Mouse (Mus musculus): ENCODE data around the gene Tcf20. TPM values are rescaled to one million over a fixed set of nuclear protein-coding genes. Genes with fewer than 3 reads are reported as not detected.

Gene Tcf20
- polyA plus RNA-seq, 1 experiment = 20.0 TPM

- no peak overlapping the region for H3K27ac ChIP-seq (ENCODE audit: insufficient read depth, low read depth, low read length)
- H3K4me3 ChIP-seq (ENCODE audit: low read depth, low read length) = no peak overlapping the region
- TF ChIP-seq CTCF (IDR thresholded peaks at IDR 0.05; ENCODE audit: extremely low read depth, insufficient read length, insufficient replicate concordance, low read depth, low read length) (no peak), POLR2A (IDR thresholded peaks at IDR 0.05; ENCODE audit: low read depth, low read length) (no peak)
- 67% methylated on average over 9 of the region's 9 CpGs for whole genome bisulfite sequencing
- H3K27me3 ChIP-seq (ENCODE audit: control insufficient read depth, insufficient read depth, low read length) = peaks cover 10% of the 10 kb centered on the region; the same call in 1 of the 2 replicates
- no peaks in the 10 kb centered on the region for H3K36me3 ChIP-seq (ENCODE audit: control insufficient read depth, insufficient read depth, low read length)
- H3K4me1 ChIP-seq (ENCODE audit: control insufficient read depth, insufficient read depth, insufficient read length, low read length) = peaks cover 5% of the 10 kb centered on the region
Observed at GRCm38 (mm10) chr15:82983416-82984026, 4.2 kb downstream of the Tcf20 start.

GRCm38 (mm10) chr15:82982724-82983415, 4.8 kb downstream of the Tcf20 start:
- no peak for TF ChIP-seq CTCF (IDR thresholded peaks at IDR 0.05; ENCODE audit: extremely low read depth, insufficient read length, insufficient replicate concordance, low read depth, low read length)
- WGBS = 42% methylated on average over 18 of the region's 18 CpGs

GRCm38 (mm10) chr15:82981676-82982520, 5.8 kb downstream of the Tcf20 start:
- no peaks in the 10 kb centered on the region for H3K36me3 ChIP-seq (ENCODE audit: control insufficient read depth, insufficient read depth, low read length)
- TF ChIP-seq POLR2A (IDR thresholded peaks at IDR 0.05; ENCODE audit: low read depth, low read length) (no peak), CTCF (IDR thresholded peaks at IDR 0.05; ENCODE audit: extremely low read depth, insufficient read length, insufficient replicate concordance, low read depth, low read length) (no peak)
- 59% methylated on average over 15 of the region's 15 CpGs for WGBS

More at GRCm38 (mm10) chr15:82982724-82983415, 4.8 kb downstream of the Tcf20 start:
- Histone ChIP-seq H3K4me1 (ENCODE audit: control insufficient read depth, insufficient read depth, insufficient read length, low read length) (peaks cover 5% of the 10 kb centered on the region), H3K36me3 (ENCODE audit: control insufficient read depth, insufficient read depth, low read length) (no peaks in the 10 kb centered on the region), H3K27ac (ENCODE audit: insufficient read depth, low read depth, low read length) (no peak overlapping the region), H3K27me3 (ENCODE audit: control insufficient read depth, insufficient read depth, low read length) (peaks cover 10% of the 10 kb centered on the region; the same call in 1 of the 2 replicates), H3K4me3 (ENCODE audit: low read depth, low read length) (no peak overlapping the region)

GRCm38 (mm10) chr15:82979531-82979930, 8.1 kb downstream of the Tcf20 start:
- TF ChIP-seq CTCF (IDR thresholded peaks at IDR 0.05; ENCODE audit: extremely low read depth, insufficient read length, insufficient replicate concordance, low read depth, low read length) (no peak), POLR2A (IDR thresholded peaks at IDR 0.05; ENCODE audit: low read depth, low read length) (no peak)
- 87% methylated on average over 1 of the region's 1 CpGs for WGBS
- no peak overlapping the region for H3K4me3 ChIP-seq (ENCODE audit: low read depth, low read length)
- no peak overlapping the region for H3K27ac ChIP-seq (ENCODE audit: insufficient read depth, low read depth, low read length)
- no peaks in the 10 kb centered on the region for H3K36me3 ChIP-seq (ENCODE audit: control insufficient read depth, insufficient read depth, low read length)
- H3K4me1 ChIP-seq (ENCODE audit: control insufficient read depth, insufficient read depth, insufficient read length, low read length) = no peaks in the 10 kb centered on the region
- H3K27me3 ChIP-seq (ENCODE audit: control insufficient read depth, insufficient read depth, low read length) = 0 out of 2 replicates have a peak, but pooled peaks cover 4% of the 10 kb centered on the region

More at GRCm38 (mm10) chr15:82981676-82982520, 5.8 kb downstream of the Tcf20 start:
- Histone ChIP-seq H3K4me1 (ENCODE audit: control insufficient read depth, insufficient read depth, insufficient read length, low read length) (no peaks in the 10 kb centered on the region), H3K27me3 (ENCODE audit: control insufficient read depth, insufficient read depth, low read length) (0 out of 2 replicates have a peak, but pooled peaks cover 4% of the 10 kb centered on the region), H3K27ac (ENCODE audit: insufficient read depth, low read depth, low read length) (no peak overlapping the region), H3K4me3 (ENCODE audit: low read depth, low read length) (no peak overlapping the region)

- TF ChIP-seq POLR2A (IDR thresholded peaks at IDR 0.05; ENCODE audit: low read depth, low read length) (no peak), CTCF (IDR thresholded peaks at IDR 0.05; ENCODE audit: extremely low read depth, insufficient read length, insufficient replicate concordance, low read depth, low read length) (no peak)
- H3K27me3 ChIP-seq (ENCODE audit: control insufficient read depth, insufficient read depth, low read length) = no peaks in the 10 kb centered on the region
- H3K4me1 ChIP-seq (ENCODE audit: control insufficient read depth, insufficient read depth, insufficient read length, low read length) = no peaks in the 10 kb centered on the region
- no peak overlapping the region for H3K27ac ChIP-seq (ENCODE audit: insufficient read depth, low read depth, low read length)
- no peak overlapping the region for H3K4me3 ChIP-seq (ENCODE audit: low read depth, low read length)
- H3K36me3 ChIP-seq (ENCODE audit: control insufficient read depth, insufficient read depth, low read length) = no peaks in the 10 kb centered on the region
- 58% methylated on average over 1 of the region's 1 CpGs for WGBS
Observed at GRCm38 (mm10) chr15:82974471-82974870, 13.2 kb downstream of the Tcf20 start.

- H3K27ac ChIP-seq (ENCODE audit: insufficient read depth, low read depth, low read length) = no peak overlapping the region
- peaks cover 11% of the 10 kb centered on the region; the same call in 1 of the 2 replicates for H3K27me3 ChIP-seq (ENCODE audit: control insufficient read depth, insufficient read depth, low read length)
- H3K4me3 ChIP-seq (ENCODE audit: low read depth, low read length) = no peak overlapping the region
- no peak for TF ChIP-seq POLR2A (IDR thresholded peaks at IDR 0.05; ENCODE audit: low read depth, low read length)
- TF ChIP-seq CTCF (IDR thresholded peaks at IDR 0.05; ENCODE audit: extremely low read depth, insufficient read length, insufficient replicate concordance, low read depth, low read length) = no peak
- no peaks in the 10 kb centered on the region for H3K4me1 ChIP-seq (ENCODE audit: control insufficient read depth, insufficient read depth, insufficient read length, low read length)
- H3K36me3 ChIP-seq (ENCODE audit: control insufficient read depth, insufficient read depth, low read length) = no peaks in the 10 kb centered on the region
- 63% methylated on average over 6 of the region's 6 CpGs for WGBS
Observed at GRCm38 (mm10) chr15:82969206-82969721, 18.4 kb downstream of the Tcf20 start.

Data from small intestine, adult 2 months (tissue).